Mouse (Mus musculus): ENCODE data around the gene Prdx2.

DNA sequence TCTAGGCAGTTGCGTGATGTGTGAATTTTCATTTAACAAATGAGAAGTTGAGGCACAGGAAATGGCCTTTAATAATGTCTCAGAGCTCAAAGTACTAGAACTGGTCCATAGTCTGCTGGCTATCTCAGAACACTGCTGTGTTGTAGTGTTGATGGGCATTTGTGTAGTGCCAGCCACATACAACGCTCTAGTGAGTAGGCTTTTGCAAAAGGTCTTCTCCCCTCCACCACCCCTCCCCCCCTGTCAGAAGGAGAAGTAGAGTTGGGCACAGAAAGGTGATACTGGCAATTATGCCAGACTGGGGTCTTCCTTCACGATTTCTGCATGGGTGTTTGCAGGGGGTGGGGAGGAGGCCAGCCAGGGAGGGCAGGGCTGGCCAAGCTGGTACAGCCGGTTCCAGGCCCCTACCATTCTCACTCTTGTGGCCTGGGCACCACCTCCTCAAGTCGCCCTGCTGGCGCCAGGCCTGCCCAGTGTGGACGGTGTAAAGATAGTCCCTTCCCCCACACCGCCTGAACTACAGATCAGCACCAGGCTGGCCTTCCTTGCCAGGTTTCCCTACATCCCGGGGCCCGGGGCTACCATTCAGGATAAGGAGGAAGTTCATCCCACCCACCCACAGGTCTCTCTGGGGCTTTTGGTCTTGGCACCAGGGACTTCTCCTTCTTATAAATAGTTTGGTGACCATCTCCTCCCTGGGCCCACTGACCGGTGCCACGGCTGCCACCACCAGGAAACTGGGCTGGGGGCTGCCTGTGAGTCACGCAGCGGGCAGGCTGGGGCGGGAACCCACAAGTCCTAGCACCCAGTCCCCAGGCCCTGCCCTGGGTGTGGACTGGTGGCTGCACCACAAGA, 12.5 kb downstream of the Prdx2 start:
- TF ChIP-seq GATA1 (IDR thresholded peaks at IDR 0.05; ENCODE audit: borderline replicate concordance, low read length) (no peak), FLI1 (IDR thresholded peaks at IDR 0.05; ENCODE audit: low read length) (no peak)

Measured in megakaryocyte, embryonic 14.5 days (primary cell).